Mouse (Mus musculus): Measurements from ENCODE around the gene Dpp3. TPM values are rescaled to one million over a fixed set of nuclear protein-coding genes. Genes with fewer than 3 reads are reported as not detected.
A peak's percentile ranks its signal among the peaks of the same experiment; 100 is the strongest.
"Not testable (repeated sequence)": the region's sequence is repeated elsewhere in the genome, so short reads cannot be mapped to it uniquely, and the experiment has no call there.

The Dpp3 gene
- 38.4 to 56.8 TPM (median 49.0 TPM) in 3 replicates for total RNA-seq (2017)

DNA sequence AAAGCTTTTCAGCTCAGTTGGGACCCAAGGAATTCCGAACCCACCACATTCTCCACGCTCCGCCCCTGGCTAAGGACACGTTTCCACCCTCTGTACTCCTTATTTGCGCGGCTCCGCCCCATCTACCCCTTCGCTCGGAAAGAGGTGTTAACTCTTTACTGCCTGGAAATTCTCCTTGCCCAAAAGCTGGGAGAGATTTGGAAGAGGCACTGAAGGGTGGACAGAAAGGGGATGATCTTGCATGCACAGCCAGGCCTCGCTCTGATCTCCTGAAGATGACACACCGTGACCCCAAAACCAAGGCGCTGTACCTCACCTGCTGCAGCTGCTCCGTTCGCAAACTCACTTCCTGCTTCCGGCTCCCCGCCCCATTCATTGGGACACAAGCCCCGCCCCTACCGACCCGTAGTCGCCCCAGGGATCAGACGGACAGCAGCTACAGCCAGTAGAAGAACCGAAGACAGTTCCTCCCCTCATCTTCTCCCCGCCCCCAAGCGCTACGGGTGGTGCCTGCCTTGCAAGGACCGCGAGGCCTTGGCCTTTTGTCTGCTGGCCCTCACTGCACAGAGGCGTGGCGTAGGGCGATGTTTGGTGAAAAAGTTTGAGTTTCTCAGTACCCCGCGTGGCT is at the start of gene Dpp3:
Dpp3 (minus strand) TSS at position 384 of the 628 bp plus-strand sequence.
- ATAC-seq (replicated peaks; ENCODE audit: insufficient number of reproducible peaks, low FRiP score, low TSS enrichment, poor library complexity, severe bottlenecking) = peak; percentile 99

DNA sequence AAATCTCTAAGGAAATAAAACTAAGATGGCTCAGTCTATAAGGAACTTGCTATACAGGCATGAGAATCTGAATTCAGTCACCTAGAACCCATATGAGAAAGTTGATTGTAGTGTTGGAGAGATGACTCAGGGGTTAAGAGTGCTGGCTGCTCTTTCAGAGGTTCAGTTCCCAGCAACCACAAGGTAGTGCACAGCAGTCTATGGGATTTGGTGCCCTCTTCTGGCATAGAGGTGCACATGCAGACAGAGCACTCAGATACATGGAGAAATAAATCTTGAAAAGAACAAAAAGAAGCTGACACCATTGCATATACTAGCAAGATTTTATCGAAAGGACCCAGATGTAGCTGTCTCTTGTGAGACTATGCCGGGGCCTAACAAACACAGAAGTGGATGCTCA is 40.1 kb upstream of the Dpp3 start:
- peak; percentile 70; the same call in 1 of the 2 replicates for ATAC-seq (replicated peaks; ENCODE audit: insufficient number of reproducible peaks, low FRiP score, low TSS enrichment, poor library complexity, severe bottlenecking)

GRCm38 (mm10) chr19:4961928-4962601 is 34.0 kb upstream of the Dpp3 start, which contains the start of gene Mrpl11:
Gene Mrpl11, plus strand, starts transcription at chr19:4962147.
- ATAC-seq (replicated peaks; ENCODE audit: insufficient number of reproducible peaks, low FRiP score, low TSS enrichment, poor library complexity, severe bottlenecking) = peak; percentile 99

GRCm38 (mm10) chr19:4948641-4949040 is 20.6 kb upstream of the Dpp3 start:
- not testable (repeated sequence) for ATAC-seq (replicated peaks; ENCODE audit: insufficient number of reproducible peaks, low FRiP score, low TSS enrichment, poor library complexity, severe bottlenecking)

DNA sequence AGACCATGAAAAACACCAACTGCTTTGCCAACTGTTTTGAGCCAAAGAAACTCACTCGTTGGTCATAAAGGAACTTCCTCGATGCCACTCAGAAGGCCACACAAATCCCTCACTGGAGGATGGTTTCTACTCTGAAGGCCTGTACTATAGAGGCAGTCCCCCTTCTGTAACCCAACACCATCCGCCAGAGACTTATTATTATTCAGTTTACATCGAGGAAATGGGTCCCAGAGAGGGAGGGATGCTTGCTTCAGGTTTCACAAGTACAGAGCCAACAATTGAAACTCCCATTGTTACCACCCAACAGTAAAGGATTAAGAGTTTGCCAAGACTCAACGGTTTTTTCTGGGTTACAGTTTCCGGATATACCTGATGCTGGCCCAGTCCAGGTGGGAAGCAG is 17.5 kb upstream of the Dpp3 start:
- ATAC-seq (replicated peaks; ENCODE audit: insufficient number of reproducible peaks, low FRiP score, low TSS enrichment, poor library complexity, severe bottlenecking) = no peak

DNA sequence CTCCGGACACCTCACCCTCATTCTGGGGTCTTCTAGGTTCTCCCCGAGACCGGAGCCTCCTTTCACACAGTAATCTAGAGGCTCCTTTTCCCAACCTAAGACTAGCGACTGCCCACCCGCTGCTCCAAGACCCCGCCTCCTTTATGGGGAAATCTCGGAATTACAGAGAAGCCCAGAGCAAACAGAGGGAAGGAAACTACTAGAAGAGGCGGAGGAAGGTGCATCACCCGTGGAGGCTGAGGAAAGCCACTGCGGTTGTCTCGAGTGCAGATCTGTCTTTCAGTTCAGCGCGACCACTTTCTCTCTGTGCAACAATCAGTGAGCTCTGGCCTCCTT is 15.1 kb upstream of the Dpp3 start:
- no peak for ATAC-seq (replicated peaks; ENCODE audit: insufficient number of reproducible peaks, low FRiP score, low TSS enrichment, poor library complexity, severe bottlenecking)

- peak; percentile 83 for ATAC-seq (replicated peaks; ENCODE audit: insufficient number of reproducible peaks, low FRiP score, low TSS enrichment, poor library complexity, severe bottlenecking)
Measured at GRCm38 (mm10) chr19:4942551-4943252, 14.6 kb upstream of the Dpp3 start, which contains the start of gene Peli3. Gene Peli3, minus strand, starts transcription at chr19:4943127.

DNA sequence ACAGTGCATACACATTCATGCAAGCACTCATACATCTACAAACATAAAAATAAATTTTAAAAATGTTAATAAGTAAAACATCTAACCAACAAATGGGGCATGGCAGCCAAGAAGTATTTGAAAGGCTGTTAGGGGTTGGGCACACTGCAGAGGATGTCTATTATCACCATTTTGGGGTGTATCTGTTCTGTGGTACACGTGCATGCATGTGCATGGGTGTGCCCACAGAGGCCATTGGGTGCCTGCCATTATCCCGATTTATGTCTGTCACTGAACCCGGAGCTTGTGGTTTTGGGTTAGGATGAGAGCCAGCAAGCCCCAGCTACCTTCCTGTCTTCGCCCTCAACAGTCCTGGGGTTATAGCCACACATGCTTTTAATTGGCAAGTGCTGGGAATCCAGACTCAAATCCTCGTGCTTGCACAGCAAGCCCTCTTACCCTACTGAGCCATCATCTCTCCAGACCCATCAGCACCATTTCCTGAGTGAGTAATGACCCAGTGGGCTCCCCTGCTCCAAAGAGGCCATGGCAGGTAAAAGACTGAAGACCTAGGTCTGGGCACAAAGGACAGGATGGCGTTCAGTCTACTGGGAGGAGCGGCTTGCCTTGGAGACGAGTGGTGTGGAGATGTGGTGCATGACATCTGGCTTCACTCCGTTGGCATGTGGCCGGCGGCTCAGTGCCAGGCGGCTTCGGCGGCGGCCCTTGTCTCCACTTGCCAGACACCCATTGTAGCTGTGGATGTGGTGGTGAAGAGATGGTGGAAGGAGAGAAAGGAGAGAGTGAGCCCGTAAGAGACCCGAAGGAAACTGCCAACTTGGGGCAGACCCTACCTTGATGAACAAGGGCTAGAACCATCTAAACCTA is 9.6 kb upstream of the Dpp3 start:
- no peak for ATAC-seq (replicated peaks; ENCODE audit: insufficient number of reproducible peaks, low FRiP score, low TSS enrichment, poor library complexity, severe bottlenecking)

GRCm38 (mm10) chr19:4936896-4937295 is 8.8 kb upstream of the Dpp3 start:
- no peak for ATAC-seq (replicated peaks; ENCODE audit: insufficient number of reproducible peaks, low FRiP score, low TSS enrichment, poor library complexity, severe bottlenecking)

DNA sequence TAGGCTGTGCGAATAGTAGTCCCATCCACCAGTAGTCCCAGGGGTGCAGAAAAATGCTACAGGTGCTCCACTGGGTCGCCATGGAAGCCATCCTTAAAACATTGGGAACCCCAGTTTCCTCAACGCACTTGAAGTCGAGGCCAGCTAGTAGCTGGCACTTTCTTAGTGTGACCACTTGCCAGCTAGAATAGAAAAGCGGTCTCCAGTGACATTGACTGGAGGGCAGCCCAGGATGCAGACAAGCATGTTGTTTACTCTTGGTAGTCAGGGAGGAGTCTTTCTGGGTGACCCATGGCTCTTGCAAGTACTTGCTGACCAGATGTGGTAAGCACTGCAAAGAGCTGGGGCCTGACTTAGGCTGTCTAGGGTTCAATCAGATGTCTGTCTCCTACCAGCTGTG is 694 bp upstream of the Dpp3 start:
- ATAC-seq (replicated peaks; ENCODE audit: insufficient number of reproducible peaks, low FRiP score, low TSS enrichment, poor library complexity, severe bottlenecking) = no peak

DNA sequence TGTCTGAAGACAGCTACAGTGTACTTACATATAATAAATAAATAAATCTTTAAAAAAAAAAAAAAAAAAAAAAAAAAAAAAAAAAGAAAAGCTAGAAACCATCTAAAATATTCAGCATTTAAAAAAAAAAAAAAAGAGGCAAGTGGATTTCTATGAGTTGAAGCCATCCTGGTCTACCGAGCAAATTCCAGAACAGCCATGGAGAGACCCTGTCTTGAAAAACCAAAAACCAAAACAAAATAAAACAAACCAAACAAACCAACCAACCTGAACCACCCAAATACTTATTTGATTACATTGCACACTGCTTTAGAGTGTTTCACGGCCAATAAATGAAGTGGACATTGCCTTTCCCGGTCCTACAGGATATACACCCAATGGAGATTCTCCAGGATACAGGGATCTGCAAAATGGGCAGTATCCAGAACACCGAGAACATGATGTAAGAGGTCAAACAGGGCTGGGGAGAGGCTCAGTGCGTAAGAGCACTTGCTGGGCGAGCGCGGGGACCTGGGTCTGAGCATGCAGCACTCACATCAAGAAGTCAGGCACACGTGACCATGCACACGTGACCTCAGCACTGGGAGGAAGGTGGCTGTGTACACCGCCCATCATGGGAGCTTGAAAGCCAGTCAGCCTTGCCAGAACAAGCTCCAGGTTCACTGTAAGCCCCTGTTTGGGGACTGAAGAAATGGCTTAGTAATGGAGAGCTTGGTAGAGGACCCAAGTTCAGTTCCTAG is 2.8 kb downstream of the Dpp3 start:
- no peak for ATAC-seq (replicated peaks; ENCODE audit: insufficient number of reproducible peaks, low FRiP score, low TSS enrichment, poor library complexity, severe bottlenecking)

- no peak for ATAC-seq (replicated peaks; ENCODE audit: insufficient number of reproducible peaks, low FRiP score, low TSS enrichment, poor library complexity, severe bottlenecking)
Measured at GRCm38 (mm10) chr19:4919652-4920051, 8.4 kb downstream of the Dpp3 start.

DNA sequence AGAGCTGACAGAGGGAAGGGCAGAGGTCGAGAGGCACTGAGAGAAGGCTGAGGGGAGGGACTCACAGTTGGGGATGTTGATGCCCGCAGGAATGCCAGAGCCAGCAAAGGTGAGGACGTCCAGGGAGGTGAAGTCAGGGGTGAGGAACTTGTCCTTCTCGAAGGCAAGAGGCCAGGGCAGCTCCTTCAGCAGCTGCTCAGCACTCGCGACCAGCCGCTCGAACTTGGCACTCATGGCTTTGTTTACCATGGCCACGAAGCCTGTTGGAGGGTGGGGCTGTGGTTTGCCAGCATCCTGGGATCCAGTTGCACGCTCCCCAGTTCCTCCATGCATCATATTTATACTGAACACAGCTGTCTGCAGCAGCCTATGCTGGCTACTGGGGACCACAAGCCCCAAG is 11.3 kb downstream of the Dpp3 start:
- no peak for ATAC-seq (replicated peaks; ENCODE audit: insufficient number of reproducible peaks, low FRiP score, low TSS enrichment, poor library complexity, severe bottlenecking)

- no peak for ATAC-seq (replicated peaks; ENCODE audit: insufficient number of reproducible peaks, low FRiP score, low TSS enrichment, poor library complexity, severe bottlenecking)
Measured at GRCm38 (mm10) chr19:4915924-4916603, 12.0 kb downstream of the Dpp3 start.

GRCm38 (mm10) chr19:4909376-4909775 is 18.7 kb downstream of the Dpp3 start:
- ATAC-seq (replicated peaks; ENCODE audit: insufficient number of reproducible peaks, low FRiP score, low TSS enrichment, poor library complexity, severe bottlenecking) = no peak

DNA sequence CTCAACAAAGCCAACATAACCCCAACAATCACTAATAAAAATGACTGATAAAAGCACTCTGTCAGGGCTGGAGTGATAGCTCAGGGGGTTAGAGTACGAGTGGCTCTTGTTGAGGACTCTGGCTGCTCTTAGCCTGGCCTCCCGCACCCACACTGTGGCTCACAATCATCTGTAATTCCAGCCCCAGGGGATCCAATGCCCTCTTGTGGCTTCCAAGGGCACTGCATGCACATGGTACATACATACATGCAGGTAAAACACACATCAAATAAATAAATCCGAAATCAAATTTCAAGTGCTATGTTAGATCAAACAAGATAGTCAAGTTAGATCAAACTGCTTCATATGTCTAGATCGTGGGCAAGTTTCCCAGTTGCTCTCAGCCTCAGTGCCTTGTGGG is 20.0 kb downstream of the Dpp3 start:
- no peak for ATAC-seq (replicated peaks; ENCODE audit: insufficient number of reproducible peaks, low FRiP score, low TSS enrichment, poor library complexity, severe bottlenecking)

DNA sequence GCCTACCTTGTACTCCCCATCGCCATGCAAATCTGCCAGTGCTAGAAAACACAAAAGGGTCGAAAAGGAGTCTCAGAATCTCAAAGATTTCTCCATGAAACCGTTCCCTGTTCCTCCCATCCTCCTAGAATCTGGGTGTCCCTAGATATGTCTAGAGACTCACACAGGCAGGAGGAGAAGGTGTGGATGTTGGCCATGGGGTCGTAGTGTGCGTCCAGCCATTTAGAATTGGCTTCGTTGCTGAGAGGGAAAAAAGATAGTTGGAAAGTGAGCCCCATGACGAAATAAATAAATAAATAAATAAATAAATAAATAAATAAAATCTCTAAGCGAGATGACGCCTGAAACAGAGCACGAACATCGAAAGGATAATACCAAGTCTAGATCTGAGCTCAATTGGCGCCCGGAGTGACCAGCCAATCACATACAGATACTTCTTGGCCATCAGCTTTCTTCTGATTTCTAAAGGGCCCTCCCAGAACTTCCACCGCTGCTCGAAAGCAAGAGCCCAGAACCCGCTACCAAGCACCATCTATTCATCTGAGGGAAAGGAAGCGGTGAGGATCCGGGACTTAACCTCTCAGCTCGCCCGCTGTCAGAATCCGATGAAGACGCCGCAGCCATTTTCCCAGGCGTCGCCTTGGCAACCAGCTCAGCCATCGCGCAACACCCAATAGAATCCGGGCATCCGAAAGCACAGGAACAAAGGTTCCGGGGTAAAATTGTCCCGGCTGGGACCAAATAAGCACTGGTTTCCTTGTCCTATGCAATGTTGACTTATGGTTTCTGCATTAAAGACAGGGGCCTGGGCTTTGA is 21.9 kb downstream of the Dpp3 start, which contains the start of gene Bbs1:
Bbs1 (minus strand) TSS at position 650 of the 816 bp plus-strand sequence.
- peak; percentile 68; the same call in 1 of the 2 replicates for ATAC-seq (replicated peaks; ENCODE audit: insufficient number of reproducible peaks, low FRiP score, low TSS enrichment, poor library complexity, severe bottlenecking)

All from monocyte, adult 5-6 weeks (primary cell).